Mouse (Mus musculus): ENCODE data around the gene Herc4.

DNA sequence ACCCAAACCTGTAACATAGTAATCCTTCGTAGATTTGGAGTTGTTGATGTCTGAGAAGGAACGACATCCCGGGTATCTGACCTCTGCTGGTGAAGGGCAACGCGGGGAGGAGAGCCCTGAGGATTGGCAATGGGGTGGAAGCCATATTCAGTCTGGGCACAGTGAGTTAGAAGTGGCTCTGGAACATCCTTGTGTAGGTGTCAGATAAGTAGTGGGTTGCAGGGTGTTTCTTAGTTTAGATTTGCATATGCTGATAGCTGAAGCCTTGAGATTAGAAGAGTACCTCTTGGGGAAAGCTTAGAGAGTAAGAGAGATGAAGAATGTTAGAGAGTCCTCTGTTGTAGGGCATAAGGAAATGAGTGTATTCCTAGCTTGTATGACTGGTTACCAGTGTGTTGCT lies 29.3 kb downstream of the Herc4 start:
- TF ChIP-seq CTCF (IDR thresholded peaks at IDR 0.05; ENCODE audit: control insufficient read depth, insufficient read depth, insufficient replicate concordance, low read depth, low read length) (no peak), POLR2A (IDR thresholded peaks at IDR 0.05; ENCODE audit: control insufficient read depth, low read depth, low read length) (no peak)
